Mouse (Mus musculus): ENCODE data around the gene Mto1. TPM values are rescaled to one million over a fixed set of nuclear protein-coding genes. Genes with fewer than 3 reads are reported as not detected.
"Not testable (repeated sequence)": the region's sequence is repeated elsewhere in the genome, so short reads cannot be mapped to it uniquely, and the experiment has no call there.

The Mto1 gene
- total RNA-seq, 2 experiments from 2014 or later, result 25.1 to 25.8 TPM

- Histone ChIP-seq H3K4me3 (peak overlapping the region; percentile 100), H3K27ac (peak overlapping the region; percentile 98)
- no peak for DNase-seq (ENCODE audit: low spot score in 2 of 2)
- TF ChIP-seq CTCF (conservative IDR thresholded peaks at IDR 0.05), result no peak
Measured at GRCm38 (mm10) chr9:78447606-78447972, 419 bp upstream of the Mto1 start.

- no peak for DNase-seq (ENCODE audit: low spot score in 2 of 2)
- no peak for TF ChIP-seq CTCF (conservative IDR thresholded peaks at IDR 0.05)
- H3K27ac ChIP-seq, result no peak overlapping the region
- no peak overlapping the region for H3K4me3 ChIP-seq
Measured at GRCm38 (mm10) chr9:78450404-78450803, 2.4 kb downstream of the Mto1 start.

GRCm38 (mm10) chr9:78451382-78451781 is 3.4 kb downstream of the Mto1 start:
- DNase-seq (ENCODE audit: low spot score in 2 of 2), result no peak
- no peak for TF ChIP-seq CTCF (conservative IDR thresholded peaks at IDR 0.05)
- H3K27ac ChIP-seq, result no peak overlapping the region
- H3K4me3 ChIP-seq, result no peak overlapping the region

- no peak for TF ChIP-seq CTCF (conservative IDR thresholded peaks at IDR 0.05)
- Histone ChIP-seq H3K27ac (no peak overlapping the region), H3K4me3 (no peak overlapping the region)
- DNase-seq (ENCODE audit: low spot score in 2 of 2), result no peak
Measured at GRCm38 (mm10) chr9:78457026-78457425, 9.0 kb downstream of the Mto1 start.

GRCm38 (mm10) chr9:78463337-78463736 is 15.3 kb downstream of the Mto1 start:
- DNase-seq (ENCODE audit: low spot score in 2 of 2), result no peak
- H3K4me3 ChIP-seq, result no peak overlapping the region
- H3K27ac ChIP-seq, result no peak overlapping the region; the same call in 1 of the 2 replicates
- no peak for TF ChIP-seq CTCF (conservative IDR thresholded peaks at IDR 0.05)

GRCm38 (mm10) chr9:78465725-78466124 is 17.7 kb downstream of the Mto1 start:
- TF ChIP-seq CTCF (conservative IDR thresholded peaks at IDR 0.05), result no peak
- DNase-seq (ENCODE audit: low spot score in 2 of 2), result no peak
- no peak overlapping the region for H3K27ac ChIP-seq

GRCm38 (mm10) chr9:78473588-78473987 is 25.6 kb downstream of the Mto1 start:
- DNase-seq (ENCODE audit: low spot score in 2 of 2), result peak in 1 of 2 experiments; percentile 33
- TF ChIP-seq CTCF (conservative IDR thresholded peaks at IDR 0.05), result no peak
- H3K27ac ChIP-seq, result no peak overlapping the region
- no peak overlapping the region for H3K4me3 ChIP-seq

More at GRCm38 (mm10) chr9:78465725-78466124, 17.7 kb downstream of the Mto1 start:
- H3K4me3 ChIP-seq, result no peak overlapping the region

GRCm38 (mm10) chr9:78474270-78474669 is 26.3 kb downstream of the Mto1 start:
- no peak for TF ChIP-seq CTCF (conservative IDR thresholded peaks at IDR 0.05)
- Histone ChIP-seq H3K4me3 (no peak overlapping the region), H3K27ac (no peak overlapping the region)
- no peak for DNase-seq (ENCODE audit: low spot score in 2 of 2)

- Histone ChIP-seq H3K27ac (no peak overlapping the region), H3K4me3 (no peak overlapping the region)
- no peak for DNase-seq (ENCODE audit: low spot score in 2 of 2)
- no peak for TF ChIP-seq CTCF (conservative IDR thresholded peaks at IDR 0.05)
Measured at GRCm38 (mm10) chr9:78474771-78475382, 26.9 kb downstream of the Mto1 start.

GRCm38 (mm10) chr9:78475383-78475780 is 27.4 kb downstream of the Mto1 start:
- no peak for TF ChIP-seq CTCF (conservative IDR thresholded peaks at IDR 0.05)
- Histone ChIP-seq H3K27ac (no peak overlapping the region), H3K4me3 (no peak overlapping the region)
- no peak for DNase-seq (ENCODE audit: low spot score in 2 of 2)

- H3K27ac ChIP-seq, result no peak overlapping the region
- TF ChIP-seq CTCF (conservative IDR thresholded peaks at IDR 0.05), result 0 out of 2 replicates have a peak, but pooled peaks have one; percentile 33
- DNase-seq (ENCODE audit: low spot score in 2 of 2), result no peak
- no peak overlapping the region for H3K4me3 ChIP-seq
Measured at GRCm38 (mm10) chr9:78475873-78476272, 27.9 kb downstream of the Mto1 start.

GRCm38 (mm10) chr9:78476531-78477020 is 28.6 kb downstream of the Mto1 start:
- no peak for TF ChIP-seq CTCF (conservative IDR thresholded peaks at IDR 0.05)
- Histone ChIP-seq H3K27ac (no peak overlapping the region), H3K4me3 (no peak overlapping the region)
- DNase-seq (ENCODE audit: low spot score in 2 of 2), result no peak

GRCm38 (mm10) chr9:78477021-78477551 is 29.1 kb downstream of the Mto1 start:
- Histone ChIP-seq H3K4me3 (no peak overlapping the region), H3K27ac (no peak overlapping the region)
- peak; percentile 80 for TF ChIP-seq CTCF (conservative IDR thresholded peaks at IDR 0.05)
- no peak for DNase-seq (ENCODE audit: low spot score in 2 of 2)

- H3K4me3 ChIP-seq; H3K27ac ChIP-seq; DNase-seq (ENCODE audit: low spot score in 2 of 2): not testable (repeated sequence)
Measured at GRCm38 (mm10) chr9:78478009-78478605, 30.1 kb downstream of the Mto1 start.

GRCm38 (mm10) chr9:78479308-78479707 is 31.3 kb downstream of the Mto1 start:
- not testable (repeated sequence) for H3K27ac ChIP-seq; DNase-seq (ENCODE audit: low spot score in 2 of 2)
- peak overlapping the region; percentile 40 for H3K4me3 ChIP-seq

GRCm38 (mm10) chr9:78480227-78480626 is 32.2 kb downstream of the Mto1 start:
- Histone ChIP-seq H3K4me3 (peak overlapping the region; percentile 98), H3K27ac (peak overlapping the region; percentile 99)
- not testable (repeated sequence) for DNase-seq (ENCODE audit: low spot score in 2 of 2)
